Mouse (Mus musculus): Measurements from ENCODE around the gene Mgat5.

Gene Mgat5

DNA sequence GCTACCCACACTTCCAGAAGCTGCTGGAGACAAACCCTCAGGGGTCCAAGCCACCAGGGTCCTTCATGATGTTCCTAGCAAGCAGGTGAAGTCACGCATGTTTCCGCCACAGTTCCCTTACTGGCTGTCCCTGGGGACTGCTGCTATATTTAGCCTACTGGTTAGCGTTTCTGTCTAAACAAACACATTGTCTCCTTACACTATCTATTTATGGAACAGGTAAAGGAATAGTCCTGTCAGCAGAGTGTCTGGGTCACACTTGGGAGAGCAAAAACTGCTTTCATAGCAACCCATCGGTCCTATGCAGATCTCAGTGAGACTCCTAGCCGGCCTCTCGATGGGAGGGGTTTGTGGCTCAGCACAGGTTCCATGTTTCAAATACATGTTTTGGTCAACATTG is 306.5 kb downstream of the Mgat5 start:
- no peak for DNase-seq

DNA sequence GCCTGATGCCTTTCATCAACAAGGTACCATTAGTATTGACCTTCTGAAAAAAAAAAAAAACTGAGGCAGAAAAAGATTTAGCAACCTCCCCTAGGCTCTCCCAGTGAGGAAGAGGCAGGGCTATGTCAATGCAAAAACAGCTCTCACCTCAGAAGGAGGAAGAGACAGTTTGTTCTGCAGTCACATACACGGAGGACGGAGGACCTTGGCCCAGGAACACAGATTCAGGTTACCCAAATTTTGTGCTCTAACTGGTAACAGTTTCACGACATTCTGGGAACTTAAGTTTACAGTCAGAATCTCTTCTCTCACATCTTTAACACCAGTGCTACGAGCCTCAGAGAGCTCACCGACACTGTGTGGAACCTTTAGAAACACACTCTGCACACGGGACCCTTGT is 307.9 kb downstream of the Mgat5 start:
- no peak for DNase-seq

DNA sequence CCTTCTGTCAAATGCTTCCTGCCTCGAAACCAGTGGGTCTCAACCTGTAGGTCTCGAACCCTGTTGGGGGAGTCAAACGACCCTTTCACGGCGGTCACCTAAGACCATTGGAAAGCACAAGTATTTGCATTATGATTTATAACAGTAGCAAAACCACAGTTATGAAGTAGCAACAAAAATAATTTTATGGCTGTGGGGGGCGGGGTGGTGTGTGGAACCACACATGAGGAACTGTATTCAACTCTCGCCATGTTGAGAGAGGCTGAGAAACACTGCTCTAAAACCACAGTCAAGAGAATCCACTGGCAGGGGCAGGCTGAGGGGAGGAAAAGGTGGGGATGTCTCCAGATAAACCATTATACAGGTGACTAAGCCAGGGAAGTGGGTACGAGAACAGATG is 308.3 kb downstream of the Mgat5 start:
- DNase-seq = no peak

DNA sequence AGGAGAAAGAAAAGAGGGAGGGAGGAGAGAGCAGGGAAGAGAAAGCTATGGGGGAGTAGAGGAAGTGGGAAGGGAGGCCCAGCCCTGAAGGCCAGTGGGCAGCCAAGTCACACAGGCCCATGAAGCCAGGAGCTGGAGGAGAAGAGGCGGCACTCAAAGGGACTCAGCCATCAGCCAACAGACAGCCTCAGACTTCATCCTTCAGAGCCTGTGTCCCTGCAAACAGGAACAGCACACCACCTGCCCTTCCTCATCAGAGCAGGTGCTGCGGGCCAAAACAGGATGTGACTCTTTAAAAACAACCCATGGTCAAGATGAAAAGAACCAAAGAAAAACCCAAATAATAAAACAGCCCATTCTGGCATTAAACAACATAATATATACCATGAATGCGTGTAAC is 308.8 kb downstream of the Mgat5 start:
- DNase-seq = no peak

DNA sequence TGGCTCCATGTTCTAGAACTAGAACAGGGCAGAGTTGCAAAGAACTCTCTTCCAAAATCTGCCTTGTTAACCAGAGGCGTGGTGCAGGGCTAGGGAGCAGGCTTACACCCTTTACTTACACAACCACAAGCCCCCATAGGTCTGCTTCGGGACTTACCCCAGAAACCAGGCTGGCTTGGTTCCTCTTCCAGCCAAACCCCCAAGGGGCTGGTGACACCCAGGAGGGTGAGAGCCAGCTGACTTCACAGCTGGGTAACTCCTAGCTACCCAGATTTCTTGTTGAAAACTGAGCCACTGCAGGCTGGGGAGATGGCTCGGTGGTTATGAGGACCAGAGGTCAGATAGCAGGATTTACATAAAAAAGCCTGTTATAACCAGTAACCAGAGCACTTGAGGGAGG is 309.7 kb downstream of the Mgat5 start:
- DNase-seq = no peak

DNA sequence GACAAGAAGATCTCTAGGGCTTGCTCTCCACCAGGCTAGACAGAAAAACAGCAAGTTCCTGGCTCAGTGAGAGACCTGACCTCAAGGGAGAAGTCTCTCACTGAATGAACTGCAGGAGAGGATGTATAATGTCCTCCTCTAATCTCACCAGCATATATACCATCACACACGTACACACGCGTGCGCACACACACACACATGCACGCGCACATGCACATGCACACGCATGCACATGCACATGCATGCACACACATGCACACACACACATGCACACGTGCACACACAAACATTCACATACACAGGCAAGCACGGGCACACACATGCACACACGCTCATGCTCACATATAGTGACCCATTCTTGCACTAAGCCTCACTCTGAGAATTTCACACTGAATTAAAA is 310.1 kb downstream of the Mgat5 start:
- no peak for DNase-seq

DNA sequence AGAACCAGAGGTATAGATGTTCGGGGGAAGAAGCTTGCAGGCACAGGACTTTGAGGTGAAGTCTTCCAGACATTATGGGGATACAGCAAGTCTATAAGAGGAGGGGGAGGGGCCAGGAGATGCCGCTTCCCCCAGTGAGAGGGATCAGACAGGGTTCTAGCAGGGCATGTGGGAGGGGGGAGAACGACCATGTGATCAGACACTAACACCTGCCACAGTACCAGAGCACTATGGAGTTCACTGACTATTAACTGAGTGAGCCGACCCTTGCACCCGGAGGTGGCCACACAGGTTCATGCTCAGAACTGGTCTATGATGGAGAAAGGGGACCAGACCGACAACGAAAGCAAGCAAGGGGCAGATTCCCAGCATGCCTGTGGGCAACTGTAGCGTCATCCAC is 318.5 kb downstream of the Mgat5 start:
- DNase-seq = peak in 1 of 2 experiments; percentile 16

DNA sequence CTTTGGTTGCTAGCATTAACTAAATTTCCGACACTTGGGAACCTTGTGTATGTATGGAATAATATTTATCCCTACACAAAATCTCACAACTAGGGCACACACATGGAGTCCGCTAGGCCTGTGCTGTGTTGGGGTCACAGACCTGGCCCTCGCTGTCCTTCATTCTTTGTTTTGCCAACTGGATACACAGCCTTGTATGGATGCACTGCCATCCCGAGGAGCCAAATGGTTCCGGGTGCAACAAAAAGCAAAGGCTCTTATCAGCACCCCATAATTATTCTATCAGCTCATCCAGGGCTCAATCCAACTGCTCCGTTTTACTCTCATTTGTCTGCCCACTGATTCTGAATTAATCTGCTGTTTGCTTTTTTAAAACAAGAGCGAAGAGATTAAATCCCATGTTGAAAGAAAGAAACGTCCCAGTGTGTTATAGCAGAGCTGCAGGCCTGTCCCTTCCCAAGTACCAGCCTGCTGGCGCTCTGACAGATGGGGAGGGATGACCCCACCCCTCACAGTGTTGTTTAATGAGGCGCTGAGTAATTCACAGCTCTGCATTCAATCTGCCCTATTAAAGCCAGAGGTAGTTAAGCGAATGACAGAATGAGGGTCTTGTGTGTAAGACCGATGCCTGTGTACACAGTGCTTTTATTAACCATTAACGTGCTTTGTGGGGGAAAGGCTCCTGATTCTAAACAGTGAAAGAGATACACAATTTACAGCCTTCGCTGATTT is 326.2 kb downstream of the Mgat5 start:
- DNase-seq = peak; percentile 38 to 56

DNA sequence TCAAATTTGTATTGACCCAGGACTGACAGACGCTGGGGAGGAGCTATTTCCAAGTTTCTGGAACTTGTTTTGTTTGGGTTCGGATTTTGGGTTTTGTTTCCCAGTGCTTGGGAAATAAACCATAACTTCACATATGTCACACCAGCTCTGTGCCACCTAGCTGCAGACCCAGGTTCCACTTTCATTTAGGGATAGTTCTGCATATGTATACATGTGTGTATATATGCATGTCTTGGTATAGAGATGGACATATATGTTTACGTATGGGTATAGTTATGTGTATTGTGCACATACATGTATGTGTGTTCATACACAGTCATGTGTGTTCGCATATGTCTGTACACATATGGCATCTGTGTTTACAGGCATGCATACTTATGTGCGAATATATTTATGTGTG is 326.9 kb downstream of the Mgat5 start:
- no peak for DNase-seq

DNA sequence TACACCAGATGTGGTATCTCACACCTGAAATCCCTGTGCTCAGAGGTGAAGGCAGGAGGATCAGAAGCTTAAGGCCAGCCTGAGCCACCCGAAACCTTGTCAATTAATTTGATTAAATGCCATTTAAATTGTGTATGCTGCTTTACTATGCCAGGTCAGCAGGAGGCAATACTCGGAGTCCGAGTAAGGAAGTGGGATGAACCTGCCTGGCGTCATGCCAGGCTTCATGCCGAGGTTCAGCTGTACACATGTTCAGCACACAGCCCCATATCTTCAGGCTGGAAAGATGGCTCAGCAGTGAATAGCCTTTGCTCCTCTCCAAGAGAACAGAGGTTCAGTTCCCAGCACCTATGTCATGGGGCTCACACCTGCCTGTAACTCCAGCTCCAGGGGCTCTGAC is 331.6 kb downstream of the Mgat5 start:
- DNase-seq = peak in 1 of 2 experiments; percentile 24

DNA sequence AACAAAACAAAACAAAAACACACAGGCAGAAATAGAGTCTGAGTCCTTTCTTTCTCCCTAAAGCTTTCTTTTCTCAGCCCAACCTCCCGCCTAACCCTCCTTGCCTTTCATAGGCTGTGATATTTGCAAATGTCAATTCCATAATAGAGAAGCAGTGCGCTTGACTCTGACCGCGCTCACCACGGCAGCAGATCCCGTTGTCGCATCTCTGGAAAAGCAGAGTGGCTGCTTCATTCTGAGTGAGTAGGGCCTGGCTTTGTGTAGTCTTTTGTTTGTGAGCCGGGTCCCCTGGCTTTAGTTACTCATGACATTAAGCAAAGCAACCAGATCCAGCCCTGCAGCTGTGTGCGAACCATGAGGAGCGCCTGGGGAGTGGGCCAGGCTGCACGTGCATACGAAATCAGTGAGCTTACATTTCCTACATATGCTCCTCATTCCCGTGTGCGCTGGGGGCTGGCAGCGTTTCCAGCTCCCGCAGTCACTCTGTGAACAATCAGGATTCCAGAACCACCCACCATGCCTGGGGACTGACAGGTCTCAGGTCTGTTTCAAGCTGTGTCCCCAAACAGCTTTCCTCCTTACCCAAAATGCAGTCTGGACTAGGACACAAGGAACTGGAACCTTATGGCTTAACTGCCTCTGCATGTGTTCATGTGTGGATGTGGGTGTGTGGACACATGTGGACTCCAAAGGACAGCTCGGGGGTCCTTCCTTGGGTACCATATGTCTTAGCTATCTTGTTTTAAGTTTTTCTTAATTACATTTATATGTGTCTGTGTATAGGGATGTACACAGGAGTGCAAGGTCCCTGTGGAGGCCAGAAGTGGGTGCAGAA is 332.6 kb downstream of the Mgat5 start:
- no peak for DNase-seq

Data from kidney, postnatal 4 days (tissue).